Mouse (Mus musculus) urinary bladder, postnatal 36 days (tissue): ENCODE measurements around the gene Ublcp1.

ENCODE experiments used
- DNase-seq, 2 experiments: peaks; one replicate each; pipeline ENCODE4 v3.0.0; 2022; ENCODE audit warnings: low spot score in 2 of 2, mixed read lengths in 1 of 2

The Ublcp1 gene

GRCm38 (mm10) chr11:44422337-44423111, 47.8 kb downstream of the Ublcp1 start:
- no peak for DNase-seq

- DNase-seq, result no peak
Observed at GRCm38 (mm10) chr11:44417403-44417802, 52.9 kb downstream of the Ublcp1 start.

- no peak for DNase-seq
Observed at GRCm38 (mm10) chr11:44414605-44415004, 55.7 kb downstream of the Ublcp1 start.

DNA sequence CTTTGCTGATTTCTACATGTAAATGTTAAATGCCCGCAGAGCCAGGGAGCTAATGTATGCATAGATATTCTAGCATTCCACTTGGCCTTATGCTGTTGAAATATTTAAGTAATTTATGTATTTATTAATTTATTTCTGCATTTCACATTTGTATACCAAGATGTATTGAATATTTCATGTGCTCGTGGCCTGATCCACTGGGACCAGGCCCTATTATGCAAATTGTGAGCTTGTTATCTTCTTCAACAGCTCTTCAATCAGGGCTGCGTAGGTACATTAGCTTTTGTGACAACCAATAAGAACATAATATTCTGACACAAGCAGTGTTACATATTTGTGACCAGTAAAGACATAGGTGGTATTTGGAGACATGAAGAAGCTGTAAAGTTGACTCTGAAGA, 56.9 kb downstream of the Ublcp1 start:
- no peak for DNase-seq

DNA sequence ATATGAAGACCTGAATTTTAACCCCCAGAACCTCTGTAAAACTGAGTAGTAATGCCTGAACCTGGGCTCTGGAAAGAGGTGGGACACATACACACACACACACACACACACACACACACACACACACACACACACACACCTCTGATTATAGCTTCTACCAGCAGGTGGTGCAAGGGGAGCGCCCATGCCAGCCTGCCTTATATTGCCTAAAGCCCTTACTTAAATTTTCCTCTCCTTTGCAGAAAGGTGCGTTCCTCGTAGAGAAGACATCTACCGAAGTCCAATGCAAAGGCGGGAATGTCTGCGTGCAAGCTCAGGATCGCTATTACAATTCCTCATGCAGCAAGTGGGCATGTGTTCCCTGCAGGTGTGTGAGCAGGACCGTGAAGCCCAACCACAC, 58.0 kb downstream of the Ublcp1 start:
- DNase-seq, result no peak

DNA sequence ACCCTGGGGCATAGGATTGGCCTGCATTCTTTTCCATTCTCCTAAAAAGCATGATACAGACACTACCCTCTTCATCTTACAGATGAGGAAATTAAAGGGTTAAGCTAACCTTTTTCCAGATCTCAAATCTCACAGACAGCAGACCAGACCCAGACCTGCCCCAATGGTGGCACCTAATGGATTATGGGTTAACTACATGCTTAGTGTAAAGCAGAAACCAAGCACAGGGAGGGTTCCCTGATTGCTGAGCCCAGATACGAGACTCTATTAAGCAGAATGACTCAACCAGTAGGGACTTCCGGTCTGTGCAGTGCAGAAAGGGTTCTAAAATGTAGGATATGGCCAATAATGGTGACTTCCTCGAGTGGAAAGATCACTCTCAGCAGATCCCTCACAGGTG, 59.9 kb downstream of the Ublcp1 start:
- no peak for DNase-seq

DNA sequence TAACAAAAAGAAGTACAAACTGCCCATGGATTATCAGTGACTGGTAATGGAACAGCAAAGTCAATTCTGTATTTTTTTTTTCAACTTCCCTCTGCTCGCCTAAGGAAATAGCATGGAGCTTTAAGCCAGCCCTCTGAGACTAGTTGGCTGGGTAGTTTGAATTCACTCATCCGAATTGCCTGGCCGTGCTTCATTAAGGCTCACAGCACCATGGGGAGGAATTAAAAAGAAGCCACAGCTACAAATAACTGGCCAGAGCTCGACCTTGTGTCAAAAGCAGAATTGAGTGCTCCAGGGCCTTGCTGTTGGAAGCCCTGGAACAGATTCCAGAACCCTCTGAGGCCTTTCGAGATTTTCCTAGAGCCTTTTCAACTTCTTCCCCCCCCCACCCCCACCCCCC, 61.7 kb downstream of the Ublcp1 start:
- no peak for DNase-seq

DNA sequence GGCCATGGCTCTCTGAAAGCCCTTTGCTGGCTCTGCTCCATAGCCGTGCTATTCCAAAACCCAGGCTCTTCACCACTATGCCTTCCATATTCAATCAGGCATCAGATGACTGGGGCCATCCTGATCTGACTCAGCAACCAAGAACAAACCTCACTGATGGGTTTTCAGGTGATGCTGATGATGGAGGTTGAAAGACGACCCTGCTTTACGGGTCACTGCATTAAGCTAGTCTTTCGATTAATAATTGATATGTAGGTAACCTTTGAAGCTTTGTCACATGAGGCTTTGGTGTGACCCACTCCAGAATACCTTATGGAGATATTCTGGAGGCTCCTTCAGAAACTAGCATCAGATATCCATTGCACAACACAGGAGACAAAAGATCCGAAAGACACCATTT, 63.8 kb downstream of the Ublcp1 start:
- no peak for DNase-seq

- DNase-seq, result no peak
Observed at GRCm38 (mm10) chr11:44405961-44406360, 64.3 kb downstream of the Ublcp1 start.

DNA sequence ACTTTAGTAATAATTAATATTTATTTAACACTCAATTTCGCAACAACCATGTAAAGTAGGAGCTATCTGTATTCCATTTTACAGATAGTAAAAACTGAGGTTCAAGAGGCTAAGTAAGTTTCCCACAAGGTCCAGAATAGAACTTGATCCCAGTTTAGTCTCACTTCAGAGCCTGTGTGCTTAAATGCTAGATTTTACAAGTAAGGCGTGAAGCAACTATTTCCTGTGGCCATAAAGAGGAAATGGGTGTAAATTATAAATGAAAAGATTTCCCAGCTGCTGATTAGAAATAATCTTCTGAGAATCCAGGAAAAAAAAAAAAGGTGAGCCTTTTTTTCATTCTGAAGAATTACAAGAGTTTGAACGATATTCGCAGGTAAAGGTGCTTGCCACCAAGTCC, 65.2 kb downstream of the Ublcp1 start:
- DNase-seq, result no peak
